Mouse (Mus musculus): ENCODE data around the gene Arhgef17.
"Not testable (repeated sequence)": the region's sequence is repeated elsewhere in the genome, so short reads cannot be mapped to it uniquely, and the experiment has no call there.

The Arhgef17 gene

GRCm38 (mm10) chr7:100871892-100872291 lies 60.0 kb downstream of the Arhgef17 start:
- no peak for DNase-seq (ENCODE audit: low spot score)

- DNase-seq (ENCODE audit: low spot score): no peak
These were observed 60.6 kb downstream of the Arhgef17 start for GRCm38 (mm10) chr7:100871355-100871754.

- no peak for DNase-seq (ENCODE audit: low spot score)
These were observed 61.9 kb downstream of the Arhgef17 start for GRCm38 (mm10) chr7:100869877-100870629.

GRCm38 (mm10) chr7:100868551-100868950 lies 63.4 kb downstream of the Arhgef17 start:
- no peak for DNase-seq (ENCODE audit: low spot score)

GRCm38 (mm10) chr7:100867561-100867960 lies 64.3 kb downstream of the Arhgef17 start:
- no peak for DNase-seq (ENCODE audit: low spot score)

GRCm38 (mm10) chr7:100866675-100867074 lies 65.2 kb downstream of the Arhgef17 start:
- peak; percentile 68 for DNase-seq (ENCODE audit: low spot score)

- DNase-seq (ENCODE audit: low spot score): peak; percentile 93
These were observed 68.9 kb downstream of the Arhgef17 start, which contains the start of gene Relt for GRCm38 (mm10) chr7:100862828-100863638. Relt (minus strand) TSS chr7:100863446.

GRCm38 (mm10) chr7:100862353-100862752 lies 69.6 kb downstream of the Arhgef17 start:
- no peak for DNase-seq (ENCODE audit: low spot score)

GRCm38 (mm10) chr7:100861209-100861608 lies 70.7 kb downstream of the Arhgef17 start:
- DNase-seq (ENCODE audit: low spot score): no peak

- no peak for DNase-seq (ENCODE audit: low spot score)
These were observed 71.5 kb downstream of the Arhgef17 start for GRCm38 (mm10) chr7:100860450-100860849.

- no peak for DNase-seq (ENCODE audit: low spot score)
These were observed 75.9 kb downstream of the Arhgef17 start for GRCm38 (mm10) chr7:100855795-100856573.

- no peak for DNase-seq (ENCODE audit: low spot score)
These were observed 76.6 kb downstream of the Arhgef17 start for GRCm38 (mm10) chr7:100855300-100855699.

- no peak for DNase-seq (ENCODE audit: low spot score)
These were observed 77.0 kb downstream of the Arhgef17 start for GRCm38 (mm10) chr7:100854861-100855260.

- no peak for DNase-seq (ENCODE audit: low spot score)
These were observed 77.6 kb downstream of the Arhgef17 start for GRCm38 (mm10) chr7:100854137-100854814.

- DNase-seq (ENCODE audit: low spot score): no peak
These were observed 78.5 kb downstream of the Arhgef17 start for GRCm38 (mm10) chr7:100853396-100853795.

GRCm38 (mm10) chr7:100851481-100852356 lies 80.2 kb downstream of the Arhgef17 start:
- no peak for DNase-seq (ENCODE audit: low spot score)

GRCm38 (mm10) chr7:100849508-100849907 lies 82.4 kb downstream of the Arhgef17 start:
- no peak for DNase-seq (ENCODE audit: low spot score)

GRCm38 (mm10) chr7:100848744-100849143 lies 83.2 kb downstream of the Arhgef17 start:
- DNase-seq (ENCODE audit: low spot score): peak; percentile 73

GRCm38 (mm10) chr7:100847131-100847530 lies 84.8 kb downstream of the Arhgef17 start:
- DNase-seq (ENCODE audit: low spot score): no peak

- DNase-seq (ENCODE audit: low spot score): not testable (repeated sequence)
These were observed 85.9 kb downstream of the Arhgef17 start for GRCm38 (mm10) chr7:100846033-100846432.

- DNase-seq (ENCODE audit: low spot score): peak; percentile 50
These were observed 86.5 kb downstream of the Arhgef17 start for GRCm38 (mm10) chr7:100845412-100845811.

Data from urinary bladder, postnatal 14 days (tissue).